Mouse (Mus musculus) heart, postnatal 4 days (tissue): ENCODE measurements around the gene Rabgef1. TPM values are rescaled to one million over a fixed set of nuclear protein-coding genes. Genes with fewer than 3 reads are reported as not detected.

Experiments
- total RNA-seq, 2 experiments: library from RNA; stranded (reverse); gene quantifications; 2 replicates each; pipeline ENCODE4 v1.2.3; 2021

Rabgef1 gene
- total RNA-seq, 2 experiments from 2014 or later, result 19.4 to 23.5 TPM

Other genes starting within 250 kb of the Rabgef1 start
- 10 to 100 TPM; 22.6 TPM for gene Vkorc1l1, start 229.8 kb upstream of the Rabgef1 start, total RNA-seq
- 10 to 100 TPM; 26.6 to 26.8 TPM for gene Gusb, start 168.7 kb upstream of the Rabgef1 start, total RNA-seq
- gene Asl, start 142.6 kb upstream of the Rabgef1 start, total RNA-seq, result 10 to 100 TPM; 15.1 to 17.6 TPM
- gene Crcp, start 142.5 kb upstream of the Rabgef1 start, total RNA-seq, result 10 to 100 TPM; 14.8 to 15.7 TPM
- 10 to 100 TPM; 15.7 to 16.9 TPM for gene Tpst1, start 98.5 kb upstream of the Rabgef1 start, total RNA-seq
- 1 to 10 TPM; 4.4 to 4.6 TPM for gene Kctd7, start 26.9 kb upstream of the Rabgef1 start, total RNA-seq
- 10 to 100 TPM; 39.1 to 40.9 TPM for gene Tmem248, start 45.3 kb downstream of the Rabgef1 start, total RNA-seq
- gene Sbds, start 83.7 kb downstream of the Rabgef1 start, total RNA-seq, result 10 to 100 TPM; 45.6 to 46.4 TPM
- gene Tyw1, start 83.8 kb downstream of the Rabgef1 start, total RNA-seq, result 10 to 100 TPM in 1 of 2 experiments, 1 to 10 TPM in 1; 9.6 to 11.4 TPM
- gene Caln1, start 197.7 kb downstream of the Rabgef1 start, total RNA-seq, result not detected
- not detected for gene A330070K13Rik, start 212.8 kb downstream of the Rabgef1 start, total RNA-seq